Mouse (Mus musculus) heart, postnatal 0 days (tissue): ENCODE data around the gene Pde4d. TPM values are rescaled to one million over a fixed set of nuclear protein-coding genes. Genes with fewer than 3 reads are reported as not detected.

ENCODE experiments used
- ATAC-seq: fragments of 200-750 bp; cut with Nextera tagmentation; 2 replicates; pipeline ENCODE4 v1.8.0; 2017; ENCODE audit warnings: low read depth, moderate number of reproducible peaks, moderate library complexity; ENCODE audit not compliant: insufficient read depth
- DNase-seq: peaks from one replicate; pipeline ENCODE4 v3.0.0-alpha.2; 2016; ENCODE audit warnings: low spot score
- H3K27ac ChIP-seq: fragments of 300-500 bp; sonication (generic); 2 replicates; pipeline ENCODE4 v1.5.1; 2014; ENCODE audit warnings: low read depth, mild to moderate bottlenecking
- H3K27me3 ChIP-seq: fragments of 300-500 bp; sonication (generic); 2 replicates; pipeline ENCODE4 v1.6.1; 2014; ENCODE audit warnings: low read length, mixed read lengths; ENCODE audit not compliant: control insufficient read depth, insufficient read depth
- H3K36me3 ChIP-seq: fragments of 300-500 bp; sonication (generic); replicated peaks from 2 replicates; pipeline ENCODE4 v1.6.1; 2014; ENCODE audit warnings: low read length, mixed read lengths; ENCODE audit not compliant: control insufficient read depth, insufficient read depth
- H3K4me1 ChIP-seq: fragments of 300-500 bp; sonication (generic); 2 replicates; pipeline ENCODE4 v1.6.1; 2014; ENCODE audit warnings: antibody characterized with exemption; ENCODE audit not compliant: control insufficient read depth, insufficient read depth
- H3K4me2 ChIP-seq: fragments of 300-500 bp; sonication (generic); 2 replicates; pipeline ENCODE4 v1.6.1; 2014; ENCODE audit warnings: low read depth, mild to moderate bottlenecking, low read length, moderate library complexity
- H3K4me3 ChIP-seq: fragments of 300-500 bp; sonication (generic); 2 replicates; pipeline ENCODE4 v1.5.1; 2014; ENCODE audit warnings: low read depth, low read length
- H3K9ac ChIP-seq: fragments of 300-500 bp; sonication (generic); replicated peaks from 2 replicates; pipeline ENCODE4 v1.6.1; 2014; ENCODE audit warnings: low read depth, low read length, mixed read lengths
- H3K9me3 ChIP-seq: fragments of 300-500 bp; sonication (generic); replicated peaks from 2 replicates; pipeline ENCODE4 v1.6.1; 2016; ENCODE audit warnings: low read length; ENCODE audit not compliant: control insufficient read depth
- CTCF ChIP-seq: IDR thresholded peaks from 2 replicates; pipeline ENCODE4 v1.5.1; 2016; ENCODE audit warnings: antibody characterized with exemption, control low read depth, low read depth
- EP300 ChIP-seq: IDR thresholded peaks from 2 replicates; pipeline ENCODE4 v1.6.1; 2016; ENCODE audit warnings: antibody characterized with exemption, low read depth
- WGBS: fragments of 180-500 bp; shearing (Covaris S2); extraction: QIAGEN DNeasy Blood & Tissue Kit; methylation state at CpG from one replicate; pipeline ENCODE4 v1.1.7; 2014; 5-methylcytosine and 5-hydroxymethylcytosine counted together
- polyA plus RNA-seq: library from polyadenylated mRNA; unstranded; fragments of >200 nt; fragmentation: Nextera tagmentation; extraction: Ambion mirVana; gene quantifications from 2 replicates; pipeline ENCODE4 v1.2.1, GENCODE M21; 2015
- total RNA-seq: library from RNA; depleted of rRNA; stranded (reverse); fragments of >200 nt; gene quantifications from 2 replicates; pipeline ENCODE4 v1.2.3, GENCODE M21; 2014; ENCODE audit warnings: low replicate concordance

Gene Pde4d
- total and polyA plus RNA-seq, 2 experiments from 2014 or later = 21.9 to 58.0 TPM

DNA sequence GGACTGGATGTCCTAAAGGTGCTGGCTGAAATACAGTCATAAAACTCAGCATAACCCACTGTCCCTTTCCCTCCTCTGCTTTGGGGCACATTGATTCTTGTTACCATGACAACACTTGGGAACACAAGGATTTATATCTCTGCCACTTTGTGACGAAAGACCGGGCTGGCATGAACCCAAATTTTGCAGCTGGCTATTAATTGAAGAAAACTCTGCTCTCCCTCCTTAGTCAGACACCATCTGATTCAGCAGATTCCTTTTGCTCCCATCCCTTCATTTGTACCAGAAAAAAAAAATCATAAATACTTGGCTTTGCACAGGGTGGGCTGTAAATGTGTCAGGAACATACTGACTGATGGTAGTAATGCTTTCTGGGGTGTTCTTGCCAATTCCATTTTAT lies 1037.6 kb downstream of the Pde4d start:
- no peak for DNase-seq
- 47% methylated on average over 2 of the region's 2 CpGs for WGBS
- no peak for ATAC-seq
- Histone ChIP-seq H3K27ac (no peak overlapping the region), H3K36me3 (no peaks in the 10 kb centered on the region), H3K4me3 (no peak overlapping the region), H3K4me2 (no peak overlapping the region), H3K9me3 (no peaks in the 10 kb centered on the region), H3K9ac (no peak overlapping the region), H3K27me3 (no peaks in the 10 kb centered on the region), H3K4me1 (no peaks in the 10 kb centered on the region)
- TF ChIP-seq CTCF = no peak
- no peak for TF ChIP-seq EP300

DNA sequence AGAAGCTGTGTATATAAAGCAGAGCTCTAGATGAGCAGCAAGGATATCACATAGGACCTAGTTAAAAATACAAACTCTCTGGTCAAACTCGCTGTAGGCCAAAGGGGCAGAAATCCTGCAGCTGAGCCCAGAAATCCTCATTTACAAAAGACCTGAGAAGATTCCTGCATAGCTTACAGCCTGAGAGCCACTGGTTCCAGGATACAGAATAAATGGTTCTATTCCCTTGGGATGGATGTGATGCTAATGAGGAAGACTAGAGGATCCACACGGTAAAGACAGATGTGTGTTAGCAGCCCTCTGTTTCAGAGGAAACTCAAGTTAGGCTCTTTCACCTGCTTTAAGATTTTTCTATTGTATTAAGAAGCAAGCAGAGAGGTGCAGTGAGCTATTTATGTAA lies 1041.1 kb downstream of the Pde4d start:
- H3K9ac ChIP-seq = no peak overlapping the region
- 54% methylated on average over 2 of the region's 2 CpGs for WGBS
- ATAC-seq = no peak
- no peak overlapping the region for H3K27ac ChIP-seq
- H3K9me3 ChIP-seq = no peaks in the 10 kb centered on the region
- no peak overlapping the region for H3K4me2 ChIP-seq
- DNase-seq = no peak
- no peaks in the 10 kb centered on the region for H3K4me1 ChIP-seq
- TF ChIP-seq CTCF (no peak), EP300 (no peak)
- no peak overlapping the region for H3K4me3 ChIP-seq
- no peaks in the 10 kb centered on the region for H3K27me3 ChIP-seq
- no peaks in the 10 kb centered on the region for H3K36me3 ChIP-seq

DNA sequence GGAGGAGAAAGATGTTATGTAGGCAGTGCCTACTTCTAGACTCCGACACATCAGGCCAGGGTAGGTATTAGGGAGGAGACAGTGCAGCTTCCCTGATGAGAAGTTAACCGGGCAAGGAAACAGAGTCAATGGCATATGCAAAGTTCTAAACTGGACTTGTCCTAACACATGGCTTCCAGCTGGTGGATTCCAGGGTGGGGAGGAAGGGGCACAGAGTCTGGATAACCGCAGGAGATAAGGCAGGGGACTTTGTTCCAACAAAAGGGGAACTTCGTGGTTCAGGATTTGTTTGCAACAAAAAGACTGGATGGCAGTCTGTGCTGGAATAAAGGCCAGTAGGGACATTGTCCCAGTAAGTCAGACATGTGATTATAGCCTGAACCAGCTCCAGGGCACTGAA lies 1042.1 kb downstream of the Pde4d start:
- Histone ChIP-seq H3K4me2 (no peak overlapping the region), H3K27me3 (no peaks in the 10 kb centered on the region), H3K36me3 (no peaks in the 10 kb centered on the region), H3K9ac (no peak overlapping the region), H3K4me1 (no peaks in the 10 kb centered on the region), H3K9me3 (no peaks in the 10 kb centered on the region), H3K4me3 (no peak overlapping the region), H3K27ac (no peak overlapping the region)
- ATAC-seq = no peak
- no peak for DNase-seq
- TF ChIP-seq CTCF (no peak), EP300 (no peak)
- WGBS = 67% methylated on average over 4 of the region's 4 CpGs

DNA sequence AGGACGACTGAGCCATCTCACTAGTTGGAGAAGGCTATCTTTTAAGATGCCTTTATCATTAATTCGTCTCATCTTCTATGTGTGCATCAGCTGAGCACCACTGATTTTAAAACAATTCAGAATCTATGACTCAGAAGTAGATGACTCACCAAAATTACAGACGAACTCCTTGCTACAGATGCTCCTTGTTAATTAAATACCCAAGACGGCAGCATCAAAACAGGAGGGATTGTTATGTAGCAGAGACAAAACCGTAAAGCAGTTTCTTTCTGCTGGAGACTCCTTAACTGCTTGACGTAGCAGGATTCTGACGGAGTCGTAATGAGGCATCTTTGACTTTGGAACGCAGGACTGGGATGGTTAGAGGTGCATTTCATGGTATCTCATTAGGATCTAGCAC lies 1050.6 kb downstream of the Pde4d start:
- H3K9me3 ChIP-seq = no peaks in the 10 kb centered on the region
- no peaks in the 10 kb centered on the region for H3K27me3 ChIP-seq
- no peak overlapping the region for H3K4me2 ChIP-seq
- no peaks in the 10 kb centered on the region for H3K4me1 ChIP-seq
- TF ChIP-seq EP300 = no peak
- no peak for TF ChIP-seq CTCF
- H3K27ac ChIP-seq = no peak overlapping the region
- ATAC-seq (no peak), DNase-seq (no peak)
- H3K36me3 ChIP-seq = no peaks in the 10 kb centered on the region
- no peak overlapping the region for H3K9ac ChIP-seq
- WGBS = 86% methylated on average over 9 of the region's 9 CpGs
- no peak overlapping the region for H3K4me3 ChIP-seq

DNA sequence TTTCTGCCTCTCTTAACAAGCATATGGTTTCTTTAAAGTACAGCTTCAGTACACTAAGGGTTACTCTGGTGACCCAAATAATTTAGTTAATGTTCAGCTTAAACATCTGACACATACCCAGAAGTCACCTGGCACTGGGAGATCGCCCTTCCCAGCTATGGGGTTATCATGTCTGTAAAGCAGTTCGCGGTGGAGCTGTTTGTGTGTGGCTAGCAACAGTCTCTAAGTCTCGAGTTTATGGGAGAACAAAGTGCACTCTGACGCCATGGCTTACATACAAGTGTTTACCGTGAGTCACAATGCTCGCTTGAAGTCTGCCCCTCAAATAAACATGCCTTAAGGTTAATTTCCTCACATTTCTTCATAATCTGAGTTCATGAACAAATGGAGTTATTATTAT lies 1053.0 kb downstream of the Pde4d start:
- Histone ChIP-seq H3K27me3 (no peaks in the 10 kb centered on the region), H3K4me2 (no peak overlapping the region), H3K9me3 (no peaks in the 10 kb centered on the region), H3K9ac (no peak overlapping the region), H3K4me1 (no peaks in the 10 kb centered on the region), H3K4me3 (no peak overlapping the region), H3K27ac (no peak overlapping the region), H3K36me3 (no peaks in the 10 kb centered on the region)
- TF ChIP-seq EP300 (no peak), CTCF (no peak)
- DNase-seq (peak; percentile 19), ATAC-seq (peak; percentile 49; the same call in 1 of the 2 replicates)
- 47% methylated on average over 7 of the region's 7 CpGs for WGBS

DNA sequence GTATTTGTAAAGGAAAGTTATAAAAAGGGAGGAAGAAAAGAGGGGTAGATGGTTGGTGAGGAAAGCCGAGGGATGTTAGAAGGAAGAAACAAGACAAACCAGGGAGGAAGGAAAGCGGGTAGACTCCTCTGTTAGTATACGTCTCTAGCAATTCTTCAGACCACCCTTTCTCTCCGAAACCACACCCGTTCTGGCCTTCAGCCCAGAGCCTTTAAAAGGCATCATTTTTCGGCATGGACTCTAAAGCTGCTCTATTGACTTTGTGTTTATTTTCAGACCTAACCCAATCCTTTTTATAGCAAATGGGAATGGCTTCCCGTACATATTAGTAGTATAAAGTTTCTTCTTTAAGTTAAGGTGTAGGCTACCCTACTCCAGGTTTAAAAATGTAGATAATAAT lies 1057.0 kb downstream of the Pde4d start:
- WGBS = 55% methylated on average over 7 of the region's 7 CpGs
- H3K27ac ChIP-seq = no peak overlapping the region
- H3K4me1 ChIP-seq = no peaks in the 10 kb centered on the region
- ATAC-seq (no peak), DNase-seq (no peak)
- H3K9ac ChIP-seq = no peak overlapping the region
- H3K9me3 ChIP-seq = no peaks in the 10 kb centered on the region
- H3K4me3 ChIP-seq = no peak overlapping the region
- no peak overlapping the region for H3K4me2 ChIP-seq
- TF ChIP-seq CTCF (no peak), EP300 (no peak)
- H3K36me3 ChIP-seq = no peaks in the 10 kb centered on the region
- H3K27me3 ChIP-seq = no peaks in the 10 kb centered on the region
